Mouse (Mus musculus) spleen, postnatal 14 days (tissue): ENCODE data around the gene Wapl.
A peak's percentile ranks its signal among the peaks of the same experiment; 100 is the strongest.

ENCODE experiments used
- DNase-seq, 2 experiments: peaks; one replicate each; pipeline ENCODE4 v3.0.0; 2021 to 2022; ENCODE audit warnings: low spot score in 2 of 2

The Wapl gene

DNA sequence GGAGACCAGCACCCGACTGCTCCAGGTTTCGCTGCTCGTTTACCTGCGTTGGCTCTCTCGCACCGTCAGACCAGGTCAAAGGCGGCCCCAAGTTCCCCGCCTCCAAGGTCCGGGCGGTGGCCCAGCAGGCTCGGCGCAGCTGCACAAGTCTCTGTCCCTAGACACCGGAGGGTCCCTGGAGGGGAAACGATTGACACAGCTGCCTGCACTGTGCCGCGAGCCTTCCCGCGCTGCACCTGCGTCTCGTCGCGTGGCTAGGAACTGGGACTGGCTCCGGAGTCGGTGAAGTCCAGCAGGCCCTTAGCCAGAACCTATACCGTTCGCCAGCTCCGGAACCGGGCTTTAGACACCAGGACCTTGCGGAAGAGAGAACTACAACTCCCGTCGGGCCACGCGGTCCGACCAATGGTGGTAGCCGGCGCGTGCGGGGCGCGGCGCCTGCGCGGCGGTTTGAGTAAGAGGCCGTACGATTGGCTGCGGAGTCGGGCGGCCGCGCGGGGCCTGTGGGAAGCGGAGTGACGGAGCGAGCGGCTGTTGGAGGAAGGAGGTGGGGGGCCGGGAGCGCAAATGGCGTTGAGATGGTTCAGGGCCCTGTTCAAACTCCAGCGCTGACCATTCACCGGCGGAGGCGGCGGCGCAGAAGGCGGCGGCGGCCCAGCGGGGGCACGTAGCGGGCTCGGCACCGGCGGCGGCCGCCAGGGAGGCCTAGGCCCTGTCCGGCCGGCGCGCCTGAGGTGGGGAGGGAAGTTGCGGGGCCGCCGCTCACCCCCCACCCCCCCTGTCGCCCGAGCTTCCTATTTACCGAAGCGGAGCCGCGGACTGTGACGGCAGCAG, at the start of gene Wapl:
Gene Wapl, plus strand, starts transcription at position 534 of the 834 bp plus-strand sequence.
- peak; percentile 88 to 95 for DNase-seq

- DNase-seq, result no peak
These were observed 46.9 kb upstream of the Wapl start for GRCm38 (mm10) chr14:34626824-34627223.

GRCm38 (mm10) chr14:34632722-34633448, 40.8 kb upstream of the Wapl start:
- no peak for DNase-seq

GRCm38 (mm10) chr14:34635192-34635591, 38.5 kb upstream of the Wapl start:
- no peak for DNase-seq

- no peak for DNase-seq
These were observed 38.0 kb upstream of the Wapl start for GRCm38 (mm10) chr14:34635721-34636120.

- no peak for DNase-seq
These were observed 29.6 kb upstream of the Wapl start for GRCm38 (mm10) chr14:34644140-34644539.

DNA sequence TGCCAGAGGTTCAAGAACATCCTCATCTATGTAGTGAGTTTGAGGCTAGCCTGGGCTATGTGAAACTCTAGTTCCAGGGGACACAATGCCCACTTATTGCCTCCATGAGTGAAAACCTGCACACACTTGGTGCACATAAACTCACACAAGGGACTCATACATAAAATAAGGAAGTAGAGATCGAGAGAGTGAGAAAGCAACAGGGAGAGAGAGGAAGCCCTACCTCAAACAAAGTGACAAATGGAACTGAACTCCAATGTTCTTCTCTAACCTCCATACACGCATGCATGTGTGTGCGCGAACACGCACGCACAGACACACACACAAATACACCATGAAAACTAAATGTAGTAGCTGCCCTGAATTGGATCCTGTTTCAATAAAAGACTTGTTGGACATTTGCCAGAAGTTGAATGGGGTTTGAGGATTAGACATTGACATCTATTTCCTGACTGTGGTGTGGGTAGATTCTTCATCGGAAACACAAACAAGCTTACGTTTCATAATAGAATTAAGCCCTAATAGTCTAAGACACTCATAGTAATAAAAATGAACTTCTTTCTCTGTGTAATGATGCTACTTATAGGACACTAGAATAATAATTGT, 25.8 kb upstream of the Wapl start:
- DNase-seq, result no peak

DNA sequence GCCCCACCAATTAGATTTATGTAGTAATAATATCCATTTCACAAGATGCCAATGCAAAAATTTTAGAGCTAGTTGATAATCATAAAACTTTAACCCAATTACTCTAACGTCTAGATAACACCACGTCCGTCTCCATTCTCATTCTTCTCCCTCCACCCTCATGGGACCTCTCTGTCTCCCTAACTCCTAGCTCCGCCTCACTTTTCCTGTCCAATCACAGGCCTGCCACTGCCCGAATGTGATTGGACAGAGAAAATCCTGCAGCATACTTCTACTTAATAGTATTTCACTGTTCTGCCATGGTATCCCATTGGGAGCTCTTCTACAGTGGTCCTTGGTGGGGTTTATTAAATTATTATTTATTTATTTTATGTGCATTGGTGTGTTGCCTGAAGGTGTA, 16.6 kb upstream of the Wapl start:
- no peak for DNase-seq

GRCm38 (mm10) chr14:34660351-34660787, 13.4 kb upstream of the Wapl start:
- peak; percentile 11 to 12 for DNase-seq

DNA sequence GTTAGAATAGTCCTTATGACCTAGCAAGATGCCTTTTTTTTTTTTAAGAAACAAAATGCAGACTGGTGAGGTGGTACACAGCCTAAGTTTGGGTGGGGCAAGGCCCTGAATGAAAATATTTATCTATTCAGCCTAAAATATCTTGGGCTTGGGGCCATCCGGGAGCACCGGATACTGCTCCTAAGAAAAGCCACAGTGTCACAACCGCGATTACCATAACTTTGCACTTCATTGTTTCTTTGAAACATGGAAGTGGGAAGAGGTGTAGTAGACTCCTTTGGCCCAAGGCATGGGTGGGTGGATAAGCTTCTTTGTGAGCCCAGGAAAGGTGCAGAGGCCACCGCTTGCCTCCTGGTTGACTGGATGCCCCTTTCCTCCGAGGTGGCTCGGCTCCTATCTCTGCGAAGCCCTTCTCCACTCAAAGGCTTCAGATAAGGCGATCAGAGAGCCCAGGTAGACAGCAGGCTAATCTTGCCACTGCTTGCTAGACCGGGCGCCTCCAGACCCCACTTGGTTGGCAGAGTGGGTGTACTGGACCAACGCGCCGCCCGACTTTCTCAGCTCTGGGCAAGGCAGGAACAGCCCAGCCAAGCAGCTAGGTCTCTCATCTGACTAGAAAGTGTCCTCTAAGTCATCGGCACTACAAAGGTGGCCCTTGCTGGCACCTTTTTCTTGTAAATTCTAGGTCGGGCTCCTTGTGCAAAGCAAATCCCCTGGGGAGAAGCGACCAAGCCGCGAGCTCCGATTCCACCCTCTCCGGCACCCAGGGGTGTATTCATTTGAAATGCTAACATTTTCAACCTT, 12.7 kb upstream of the Wapl start:
- peak in 1 of 2 experiments; percentile 18 for DNase-seq

- DNase-seq, result peak; percentile 69 to 70
These were observed 11.9 kb upstream of the Wapl start for GRCm38 (mm10) chr14:34661621-34662477.

DNA sequence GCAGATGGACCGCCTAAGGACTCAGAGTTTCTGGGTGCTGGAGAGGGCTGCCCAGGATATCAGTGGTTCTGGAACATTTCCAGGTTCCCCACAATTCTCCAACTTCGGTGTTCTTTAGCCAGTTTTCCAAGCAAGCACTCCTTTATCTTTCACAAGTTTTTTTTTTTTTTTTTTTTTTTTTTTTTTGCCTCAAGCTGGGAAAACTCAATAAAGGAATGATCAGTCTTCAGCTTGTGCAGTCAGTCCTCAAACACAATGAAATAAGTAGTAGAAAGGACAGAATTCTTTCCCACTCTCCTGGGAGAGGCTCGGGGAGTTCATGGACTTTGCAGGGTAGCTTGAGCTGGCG, 11.3 kb upstream of the Wapl start:
- no peak for DNase-seq

DNA sequence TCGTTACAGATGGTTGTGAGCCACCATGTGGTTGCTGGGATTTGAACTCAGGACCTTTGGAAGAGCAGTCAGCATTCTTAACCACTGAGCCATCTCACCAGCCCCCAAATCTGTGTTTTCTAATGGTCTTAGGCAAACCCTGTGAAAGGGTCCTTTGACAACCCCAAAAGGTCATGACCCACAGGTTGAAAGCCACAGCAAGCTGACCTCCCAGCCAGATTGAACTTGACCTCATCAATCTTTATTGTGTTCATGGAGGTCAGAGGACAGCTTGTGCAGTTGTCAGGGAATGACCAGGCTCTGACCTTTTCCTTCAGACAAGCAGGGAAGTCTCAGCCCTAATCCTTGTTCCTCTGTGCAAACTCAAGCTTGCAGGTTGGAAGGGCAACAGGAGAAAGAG, 10.3 kb upstream of the Wapl start:
- DNase-seq, result no peak

DNA sequence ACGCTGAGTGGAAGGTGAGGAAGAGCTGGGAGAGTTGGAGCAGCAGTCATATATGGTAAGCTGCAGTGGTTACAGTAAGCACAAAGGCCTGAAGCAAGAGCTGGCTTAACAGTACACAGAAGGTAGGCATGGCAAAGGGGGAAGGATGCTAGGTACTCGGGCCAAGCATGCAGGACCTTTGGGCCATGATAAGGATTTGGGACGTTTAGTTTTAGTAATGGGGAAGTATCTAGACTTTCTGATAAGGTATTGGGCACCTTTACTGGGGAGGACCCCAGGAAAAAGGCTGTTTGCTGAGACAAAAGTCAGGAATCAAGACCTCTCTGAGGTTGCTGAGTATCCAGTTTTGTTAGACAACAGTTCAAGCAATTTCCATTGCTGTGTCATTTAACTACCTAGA, 4.6 kb upstream of the Wapl start:
- DNase-seq, result no peak

- DNase-seq, result no peak
These were observed 3.5 kb upstream of the Wapl start for GRCm38 (mm10) chr14:34670256-34670655.

DNA sequence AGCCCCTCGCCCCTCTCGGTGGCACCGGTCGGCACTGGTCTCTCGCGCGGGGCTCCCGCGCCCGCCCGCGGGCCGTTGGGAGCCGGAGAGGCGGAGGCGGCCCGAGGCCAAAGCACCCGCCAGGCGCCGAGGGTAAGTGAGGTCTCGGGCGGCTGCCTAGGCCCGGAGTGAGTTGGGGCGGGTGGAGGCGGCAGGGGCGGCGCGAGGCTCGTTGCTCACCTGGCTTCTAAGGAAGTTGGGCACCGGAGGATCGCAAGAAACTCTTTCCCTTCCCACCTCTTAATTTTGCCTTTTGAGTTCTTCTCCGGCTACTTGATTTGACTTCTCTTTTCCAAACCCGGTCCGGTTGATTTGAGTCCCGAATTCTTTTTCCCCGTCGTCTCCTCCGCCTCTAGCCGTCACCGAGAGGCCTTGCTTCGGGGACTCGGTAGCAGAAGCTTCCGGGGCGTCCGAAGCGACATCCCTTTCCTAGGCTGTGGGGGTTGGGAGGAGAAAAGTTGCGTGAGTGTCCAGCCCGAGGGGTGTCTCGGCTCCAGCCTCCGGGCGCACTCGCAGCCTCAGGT, 582 bp downstream of the Wapl start:
- DNase-seq, result peak; percentile 28 to 33

DNA sequence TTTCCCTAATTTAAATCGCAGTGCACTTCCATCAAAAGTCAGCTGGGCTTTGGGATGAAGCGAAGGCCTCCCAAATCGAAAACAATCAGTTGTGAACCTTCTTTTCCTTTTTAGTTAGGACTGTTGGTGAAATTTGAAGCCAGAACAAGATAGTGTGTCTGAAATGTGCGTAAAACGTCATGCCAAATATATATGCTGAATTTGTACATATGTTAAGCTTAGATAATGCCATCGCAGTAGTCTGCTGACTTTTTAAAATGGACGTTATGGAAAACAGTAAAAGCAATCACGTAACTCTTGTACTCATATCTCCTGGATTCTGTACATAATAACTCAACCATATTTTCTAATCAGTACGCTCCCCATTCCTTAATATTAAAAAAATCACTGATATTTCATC, 1.2 kb downstream of the Wapl start:
- DNase-seq, result no peak

- no peak for DNase-seq
These were observed 1.7 kb downstream of the Wapl start for GRCm38 (mm10) chr14:34675347-34675865.

GRCm38 (mm10) chr14:34680815-34681214, 7.1 kb downstream of the Wapl start:
- no peak for DNase-seq

DNA sequence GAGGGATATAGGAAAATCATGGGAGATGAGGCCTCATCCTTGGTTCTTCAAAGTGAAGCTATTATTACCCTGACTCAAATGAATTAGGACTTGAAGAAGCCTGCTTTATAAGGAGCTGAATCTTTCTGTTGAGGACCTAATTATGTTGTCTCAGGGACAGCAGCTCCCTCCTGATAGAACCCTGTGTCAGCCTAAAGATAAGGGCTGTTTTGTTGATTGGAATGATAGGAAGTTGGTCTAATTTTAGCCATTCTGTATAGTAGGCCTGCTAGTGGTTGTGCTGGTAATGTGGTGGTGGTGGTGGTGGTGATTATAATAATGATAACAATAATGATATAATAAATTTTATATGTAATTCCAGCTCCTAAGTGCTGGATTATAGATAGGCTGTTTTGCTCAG, 11.3 kb downstream of the Wapl start:
- DNase-seq, result no peak
